Mouse (Mus musculus) kidney, embryonic 14.5 days (tissue): ENCODE data around the gene Lmbrd2. TPM values are rescaled to one million over a fixed set of nuclear protein-coding genes. Genes with fewer than 3 reads are reported as not detected.

Experiments used
- ATAC-seq: fragments of 200-750 bp; cut with Nextera tagmentation; 2 replicates; pipeline ENCODE4 v1.8.0; 2017; ENCODE audit warnings: moderate number of reproducible peaks, mild to moderate bottlenecking, moderate TSS enrichment, moderate library complexity; ENCODE audit not compliant: low FRiP score, low TSS enrichment
- H3K27ac ChIP-seq: fragments of 300-500 bp; sonication (generic); 2 replicates; pipeline ENCODE4 v1.5.1; 2014; ENCODE audit warnings: low read depth, mild to moderate bottlenecking, low read length, moderate library complexity, mixed read lengths
- H3K27me3 ChIP-seq: fragments of 300-500 bp; sonication (generic); 2 replicates; pipeline ENCODE4 v1.6.1; 2014; ENCODE audit warnings: mild to moderate bottlenecking, low read length; ENCODE audit not compliant: control insufficient read depth, insufficient read depth
- H3K36me3 ChIP-seq: fragments of 300-500 bp; sonication (generic); 2 replicates; pipeline ENCODE4 v1.6.1; 2014; ENCODE audit warnings: low read length, mixed read lengths; ENCODE audit not compliant: control insufficient read depth, insufficient read depth
- H3K4me1 ChIP-seq: fragments of 300-500 bp; sonication (generic); 2 replicates; pipeline ENCODE4 v1.6.1; 2014; ENCODE audit warnings: low read length, mixed read lengths; ENCODE audit not compliant: control insufficient read depth, insufficient read depth
- H3K4me2 ChIP-seq: fragments of 300-500 bp; sonication (generic); replicated peaks from 2 replicates; pipeline ENCODE4 v1.6.1; 2014; ENCODE audit warnings: low read depth, mild to moderate bottlenecking, low read length
- H3K4me3 ChIP-seq: fragments of 300-500 bp; sonication (generic); 2 replicates; pipeline ENCODE4 v1.5.1; 2014; ENCODE audit warnings: mild to moderate bottlenecking, low read length
- H3K9ac ChIP-seq: fragments of 300-500 bp; sonication (generic); 2 replicates; pipeline ENCODE4 v1.6.1; 2014; ENCODE audit warnings: low read depth, mild to moderate bottlenecking, low read length, moderate library complexity
- H3K9me3 ChIP-seq: fragments of 300-500 bp; sonication (generic); 2 replicates; pipeline ENCODE4 v1.6.1; 2016; ENCODE audit warnings: low read length; ENCODE audit not compliant: control insufficient read depth
- WGBS: fragments of 180-500 bp; shearing (Covaris S2); extraction: QIAGEN DNeasy Blood & Tissue Kit; methylation state at CpG from one replicate; pipeline ENCODE4 v1.1.7; 2014; 5-methylcytosine and 5-hydroxymethylcytosine counted together
- polyA plus RNA-seq: library from polyadenylated mRNA; unstranded; fragments of >200 nt; fragmentation: Nextera tagmentation; extraction: Ambion mirVana; gene quantifications from 2 replicates; pipeline ENCODE4 v1.2.1, GENCODE M21; 2014

Lmbrd2 gene
- polyA plus RNA-seq, 1 experiment from 2014 or later, result 5.8 TPM

DNA sequence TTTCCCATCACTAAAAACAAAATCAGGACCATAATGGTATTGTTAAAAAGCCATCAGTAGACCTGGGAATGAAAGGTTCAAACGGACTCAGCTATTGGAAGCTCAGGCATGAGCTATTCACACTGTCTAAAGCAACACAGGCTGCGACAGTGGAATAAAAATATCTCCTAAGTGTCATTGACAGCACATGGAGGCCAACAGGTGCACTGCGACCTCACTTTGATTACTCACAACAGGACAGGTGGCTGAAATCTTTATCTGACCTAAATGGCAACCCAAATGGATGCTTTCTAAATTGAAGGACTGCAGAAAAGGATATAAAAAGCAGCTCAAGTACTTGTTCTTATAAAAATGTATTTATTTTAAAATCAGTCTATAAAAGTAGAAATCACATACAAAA is 28.7 kb upstream of the Lmbrd2 start:
- Histone ChIP-seq H3K4me2 (no peak overlapping the region), H3K27ac (no peak overlapping the region), H3K9me3 (no peaks in the 10 kb centered on the region), H3K36me3 (peaks cover 70% of the 10 kb centered on the region), H3K27me3 (no peaks in the 10 kb centered on the region), H3K9ac (no peak overlapping the region), H3K4me3 (no peak overlapping the region), H3K4me1 (no peaks in the 10 kb centered on the region)
- no peak for ATAC-seq
- WGBS, result 88% methylated on average over 3 of the region's 3 CpGs

DNA sequence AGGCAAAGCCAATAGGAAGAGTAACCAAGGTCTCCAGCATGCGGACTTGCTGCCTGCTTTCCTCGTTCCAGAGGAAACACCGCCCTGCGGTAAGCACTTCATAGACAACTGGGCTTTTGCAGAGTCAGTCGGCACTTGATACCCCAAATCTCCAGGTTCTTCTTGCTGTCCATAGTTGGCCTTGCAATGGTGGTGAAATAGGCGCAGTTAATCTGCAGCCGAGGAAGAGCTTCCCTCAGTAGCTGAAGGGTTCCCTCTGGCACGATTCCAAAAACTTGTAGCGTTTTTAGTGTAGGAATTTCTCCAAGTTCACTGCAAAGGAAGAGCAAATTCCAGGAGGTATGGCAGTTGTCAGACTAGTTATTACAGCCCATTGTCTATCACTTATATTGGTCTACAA is 26.8 kb upstream of the Lmbrd2 start:
- no peak overlapping the region for H3K4me2 ChIP-seq
- H3K36me3 ChIP-seq, result peaks cover 78% of the 10 kb centered on the region
- no peak overlapping the region for H3K9ac ChIP-seq
- H3K27me3 ChIP-seq, result no peaks in the 10 kb centered on the region
- 82% methylated on average over 9 of the region's 9 CpGs for WGBS
- H3K27ac ChIP-seq, result no peak overlapping the region
- no peak overlapping the region for H3K4me3 ChIP-seq
- no peaks in the 10 kb centered on the region for H3K9me3 ChIP-seq
- H3K4me1 ChIP-seq, result no peaks in the 10 kb centered on the region
- no peak for ATAC-seq

GRCm38 (mm10) chr15:9114131-9114530 is 26.2 kb upstream of the Lmbrd2 start:
- ATAC-seq, result no peak
- no peak overlapping the region for H3K4me2 ChIP-seq
- H3K9ac ChIP-seq, result no peak overlapping the region
- 86% methylated on average over 4 of the region's 4 CpGs for whole genome bisulfite sequencing
- H3K27ac ChIP-seq, result no peak overlapping the region
- H3K4me1 ChIP-seq, result no peaks in the 10 kb centered on the region
- H3K27me3 ChIP-seq, result no peaks in the 10 kb centered on the region
- no peaks in the 10 kb centered on the region for H3K9me3 ChIP-seq
- H3K4me3 ChIP-seq, result no peak overlapping the region
- H3K36me3 ChIP-seq, result peaks cover 79% of the 10 kb centered on the region

DNA sequence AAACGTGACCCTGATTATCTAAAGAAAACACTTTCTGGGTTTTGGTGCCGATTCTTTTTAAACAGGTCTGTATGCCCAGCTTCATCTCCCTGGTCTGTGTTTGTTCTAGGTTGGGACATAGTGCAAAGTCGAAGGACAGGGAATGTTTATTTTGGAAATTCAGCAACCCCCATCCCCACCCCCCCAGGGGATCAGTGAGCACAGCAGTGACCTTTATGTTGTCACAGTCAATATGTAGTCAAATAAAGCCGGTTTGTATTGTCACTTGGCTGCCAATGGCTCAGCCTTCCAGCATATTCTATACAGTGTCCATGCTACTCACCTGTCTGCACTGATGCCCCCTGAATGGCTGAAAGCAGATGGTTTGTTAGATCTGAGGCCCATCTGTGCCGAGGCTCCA is 25.8 kb upstream of the Lmbrd2 start:
- Histone ChIP-seq H3K27ac (no peak overlapping the region), H3K9ac (no peak overlapping the region), H3K4me1 (no peaks in the 10 kb centered on the region), H3K4me2 (no peak overlapping the region), H3K9me3 (no peaks in the 10 kb centered on the region), H3K4me3 (no peak overlapping the region), H3K27me3 (no peaks in the 10 kb centered on the region), H3K36me3 (peaks cover 83% of the 10 kb centered on the region)
- WGBS, result 61% methylated on average over 5 of the region's 5 CpGs
- ATAC-seq, result no peak

DNA sequence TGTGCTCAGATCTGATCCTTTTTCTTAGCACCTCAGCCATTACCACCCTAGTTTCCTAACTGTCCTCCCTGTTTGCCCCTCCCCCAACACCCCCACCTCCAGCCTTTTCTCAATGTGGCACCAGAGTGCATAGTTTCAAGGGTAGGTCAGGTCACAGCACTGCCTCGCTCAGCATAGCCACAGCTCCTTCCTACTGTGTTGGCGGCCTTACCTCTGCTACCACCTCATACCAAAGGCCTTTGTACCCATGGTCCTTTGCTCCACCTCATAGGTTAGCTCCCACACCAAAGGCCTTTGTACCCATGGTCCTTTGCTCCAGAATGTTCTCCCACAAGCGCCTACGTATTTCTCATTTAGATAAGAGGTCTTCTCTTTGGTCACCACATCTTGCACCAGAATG is 21.5 kb upstream of the Lmbrd2 start:
- no peaks in the 10 kb centered on the region for H3K4me1 ChIP-seq
- no peaks in the 10 kb centered on the region for H3K27me3 ChIP-seq
- no peak overlapping the region for H3K4me3 ChIP-seq
- no peak overlapping the region for H3K27ac ChIP-seq
- no peak overlapping the region for H3K9ac ChIP-seq
- peaks cover 87% of the 10 kb centered on the region for H3K36me3 ChIP-seq
- H3K9me3 ChIP-seq, result no peaks in the 10 kb centered on the region
- no peak overlapping the region for H3K4me2 ChIP-seq
- no peak for ATAC-seq
- WGBS, result 90% methylated on average over 4 of the region's 4 CpGs

- 90% methylated on average over 2 of the region's 2 CpGs for WGBS
These were observed 20.3 kb upstream of the Lmbrd2 start for GRCm38 (mm10) chr15:9120081-9120480.

DNA sequence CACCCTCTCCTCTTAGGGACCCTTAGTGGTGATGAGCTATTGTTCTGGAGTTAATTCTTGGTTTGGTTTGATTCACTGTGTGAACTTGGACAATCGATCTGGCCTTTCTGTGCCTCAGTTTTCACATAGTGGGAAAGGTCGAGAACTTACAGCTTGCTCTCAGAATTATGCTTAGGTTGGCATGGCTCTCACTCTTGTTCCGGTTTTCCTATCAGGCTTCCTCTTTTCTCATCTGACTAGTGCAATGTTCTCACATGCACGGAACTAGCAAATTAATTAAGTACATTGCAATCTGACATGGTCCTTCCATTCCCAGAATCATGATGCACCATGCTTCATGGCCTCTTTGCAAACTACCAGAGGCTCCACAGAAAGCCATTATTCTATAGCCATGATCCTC is 17.4 kb upstream of the Lmbrd2 start:
- Histone ChIP-seq H3K4me3 (no peak overlapping the region), H3K4me2 (no peak overlapping the region), H3K27me3 (no peaks in the 10 kb centered on the region), H3K9ac (no peak overlapping the region), H3K36me3 (peaks cover 88% of the 10 kb centered on the region), H3K9me3 (no peaks in the 10 kb centered on the region), H3K4me1 (no peaks in the 10 kb centered on the region), H3K27ac (no peak overlapping the region)
- ATAC-seq, result no peak
- 86% methylated on average over 4 of the region's 4 CpGs for WGBS

More at GRCm38 (mm10) chr15:9120081-9120480, 20.3 kb upstream of the Lmbrd2 start:
- H3K27ac ChIP-seq, result no peak overlapping the region
- no peak overlapping the region for H3K4me2 ChIP-seq
- peak; percentile 55; the same call in 1 of the 2 replicates for ATAC-seq
- no peak overlapping the region for H3K9ac ChIP-seq
- peaks cover 88% of the 10 kb centered on the region for H3K36me3 ChIP-seq
- H3K4me3 ChIP-seq, result no peak overlapping the region
- no peaks in the 10 kb centered on the region for H3K4me1 ChIP-seq
- no peaks in the 10 kb centered on the region for H3K9me3 ChIP-seq
- H3K27me3 ChIP-seq, result no peaks in the 10 kb centered on the region

GRCm38 (mm10) chr15:9124856-9125255 is 15.5 kb upstream of the Lmbrd2 start:
- H3K4me3 ChIP-seq, result no peak overlapping the region
- H3K36me3 ChIP-seq, result peaks cover 83% of the 10 kb centered on the region
- ATAC-seq, result no peak
- no peaks in the 10 kb centered on the region for H3K27me3 ChIP-seq
- H3K27ac ChIP-seq, result no peak overlapping the region
- H3K9ac ChIP-seq, result no peak overlapping the region
- no peaks in the 10 kb centered on the region for H3K9me3 ChIP-seq
- H3K4me2 ChIP-seq, result no peak overlapping the region
- no peaks in the 10 kb centered on the region for H3K4me1 ChIP-seq
- WGBS, result 95% methylated on average over 21 of the region's 21 CpGs

DNA sequence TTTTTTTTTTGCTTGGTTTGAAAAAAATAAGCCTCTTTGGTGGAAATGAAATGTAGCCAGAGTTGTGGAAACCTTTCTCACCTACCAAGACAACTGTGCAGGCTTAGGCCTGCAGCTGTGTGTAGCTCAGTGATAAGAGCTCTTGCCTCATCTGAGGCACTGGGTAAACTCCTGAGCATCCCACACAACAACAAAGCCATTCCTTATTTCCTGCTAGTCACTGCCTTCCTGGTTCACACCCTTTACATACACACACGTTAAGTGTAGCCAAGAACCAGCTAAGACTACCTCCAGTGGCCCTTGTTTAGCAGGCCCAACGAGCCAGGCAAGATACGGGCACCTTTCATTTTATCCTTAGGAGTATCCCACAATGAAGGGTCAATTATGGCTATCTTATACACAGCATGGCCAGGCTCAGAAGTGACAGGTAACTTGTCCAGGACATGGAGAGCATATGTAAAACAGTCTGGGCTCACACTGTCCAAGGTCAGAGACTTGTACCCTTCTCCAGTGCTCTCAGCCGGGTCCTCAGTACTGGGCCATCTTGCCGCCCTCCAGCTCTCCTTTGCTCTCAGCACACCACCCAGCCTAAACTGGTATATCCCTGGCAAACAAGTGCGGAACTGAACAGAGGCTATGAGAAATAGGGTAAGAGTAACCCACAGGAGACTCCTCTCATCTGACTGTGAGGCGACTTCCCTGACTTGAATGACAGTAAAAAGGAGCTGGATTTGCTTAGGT is 13.1 kb upstream of the Lmbrd2 start:
- no peak for ATAC-seq
- WGBS, result 90% methylated on average over 7 of the region's 7 CpGs
- Histone ChIP-seq H3K36me3 (peaks cover 87% of the 10 kb centered on the region), H3K4me2 (no peak overlapping the region), H3K4me1 (no peaks in the 10 kb centered on the region), H3K9ac (no peak overlapping the region), H3K9me3 (no peaks in the 10 kb centered on the region), H3K27me3 (no peaks in the 10 kb centered on the region), H3K27ac (no peak overlapping the region), H3K4me3 (no peak overlapping the region)
